Mouse (Mus musculus): ENCODE data around the gene Aktip. TPM values are rescaled to one million over a fixed set of nuclear protein-coding genes. Genes with fewer than 3 reads are reported as not detected.
A peak's percentile ranks its signal among the peaks of the same experiment; 100 is the strongest.

Gene Aktip
- polyA plus RNA-seq, 1 experiment from 2014 or later: 19.3 TPM

DNA sequence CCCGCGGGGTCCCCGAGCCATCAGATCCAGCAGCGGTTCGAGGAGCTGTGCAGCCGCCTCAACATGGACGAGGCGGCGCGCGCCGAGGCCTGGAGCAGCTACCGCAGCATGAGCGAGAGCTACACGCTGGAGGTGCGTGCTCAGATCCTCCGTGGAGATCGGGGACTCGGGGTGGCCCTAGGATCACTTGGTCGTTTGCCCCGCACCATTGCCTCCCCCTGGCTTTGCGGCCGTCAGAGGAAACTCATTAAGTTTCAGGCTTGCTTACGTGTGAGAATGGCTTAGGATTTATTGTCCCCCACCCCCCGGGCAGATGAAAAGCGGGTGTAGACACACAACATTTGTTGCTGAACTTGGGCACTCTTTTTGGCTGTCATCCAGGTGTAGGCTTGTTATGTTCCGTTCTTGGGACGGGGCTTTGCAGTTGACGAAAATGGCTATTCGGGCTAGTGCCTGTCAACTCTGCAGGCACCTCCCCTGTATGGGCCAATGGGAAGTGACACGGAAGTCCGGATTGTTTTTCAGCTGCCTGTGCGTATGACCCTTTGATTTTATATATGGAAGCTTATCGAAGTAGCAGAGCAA lies 129.4 kb downstream of the Aktip start:
- Histone ChIP-seq H3K9me3 (ENCODE audit: control insufficient read depth, low read length) (no peaks in the 10 kb centered on the region), H3K36me3 (ENCODE audit: control insufficient read depth, insufficient read depth, low read length) (no peaks in the 10 kb centered on the region), H3K9ac (ENCODE audit: low read depth, low read length) (peak overlapping the region; percentile 55), H3K27ac (ENCODE audit: low read depth, low read length) (peak overlapping the region; percentile 19), H3K4me2 (peak overlapping the region; percentile 78), H3K27me3 (replicated peaks; ENCODE audit: control insufficient read depth, insufficient read depth, low read length) (no peaks in the 10 kb centered on the region), H3K4me1 (replicated peaks; ENCODE audit: control insufficient read depth, insufficient read depth, low read length) (peaks cover 6% of the 10 kb centered on the region; the same call in 1 of the 2 replicates), H3K4me3 (ENCODE audit: low read depth, low read length) (peak overlapping the region; percentile 76)
- DNase-seq (ENCODE audit: low spot score) (peak; percentile 71), ATAC-seq (replicated peaks; ENCODE audit: low FRiP score) (peak; percentile 83)
- WGBS: under 1% methylated on average over 34 of the region's 34 CpGs

DNA sequence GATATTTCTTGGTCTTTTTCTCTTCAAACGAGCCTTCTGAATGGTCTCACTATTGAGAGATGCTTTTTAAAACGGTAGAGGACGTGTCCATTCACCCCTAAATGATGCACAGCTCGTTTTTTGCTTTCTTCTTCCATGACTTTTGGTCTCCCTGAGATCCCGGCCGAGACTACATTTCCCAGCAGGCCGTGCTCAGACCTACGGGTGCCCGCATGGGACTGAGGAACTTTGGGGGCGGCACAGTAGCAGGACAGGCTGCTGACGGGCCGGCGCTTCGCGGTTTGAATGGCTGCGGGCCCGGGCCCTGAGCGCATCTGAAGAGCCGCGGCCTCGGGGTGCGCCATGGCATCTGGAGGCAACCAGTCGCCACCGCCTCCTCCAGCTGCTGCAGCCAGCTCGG lies 129.9 kb downstream of the Aktip start, which contains the start of gene Rbl2:
TSS of gene Rbl2 (plus strand) at position 224 of the 400 bp plus-strand sequence.
- H3K27me3 ChIP-seq (replicated peaks; ENCODE audit: control insufficient read depth, insufficient read depth, low read length): no peaks in the 10 kb centered on the region
- peak within 1 kb of the TSS; percentile 55 for H3K9ac ChIP-seq (ENCODE audit: low read depth, low read length)
- peak within 1 kb of the TSS; percentile 78 for H3K4me2 ChIP-seq
- peak; percentile 96 for ATAC-seq (replicated peaks; ENCODE audit: low FRiP score)
- H3K4me3 ChIP-seq (ENCODE audit: low read depth, low read length): peak within 1 kb of the TSS; percentile 76
- DNase-seq (ENCODE audit: low spot score): peak; percentile 93
- H3K36me3 ChIP-seq (ENCODE audit: control insufficient read depth, insufficient read depth, low read length): no peaks in the 10 kb centered on the region
- no peaks in the 10 kb centered on the region for H3K9me3 ChIP-seq (ENCODE audit: control insufficient read depth, low read length)
- under 1% methylated on average over 24 of the region's 25 CpGs for WGBS
- peaks cover 6% of the 10 kb centered on the region; the same call in 1 of the 2 replicates for H3K4me1 ChIP-seq (replicated peaks; ENCODE audit: control insufficient read depth, insufficient read depth, low read length)
- H3K27ac ChIP-seq (ENCODE audit: low read depth, low read length): peak within 1 kb of the TSS; percentile 19

DNA sequence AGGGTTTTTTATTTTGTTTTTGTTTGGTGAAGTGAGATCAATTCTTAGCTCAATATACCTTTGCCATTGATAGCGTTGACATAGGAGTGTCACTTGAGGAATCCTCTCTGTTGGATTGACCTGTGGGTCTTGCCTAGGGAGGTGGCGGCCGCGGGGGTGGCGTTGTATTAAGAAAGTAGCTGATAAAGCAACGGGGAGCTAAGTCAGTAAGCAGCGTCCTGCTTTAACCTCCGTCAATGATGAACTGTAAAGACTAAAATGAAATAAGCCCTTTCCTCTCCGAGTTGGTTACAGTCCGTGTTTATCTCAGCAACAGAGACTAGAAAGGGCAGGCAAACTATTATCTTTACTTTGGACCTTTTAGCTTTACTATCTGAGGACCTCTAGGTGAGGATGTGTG lies 130.4 kb downstream of the Aktip start:
- H3K27ac ChIP-seq (ENCODE audit: low read depth, low read length): 0 out of 2 replicates have a peak overlapping the region, but pooled peaks have one; percentile 2
- peak overlapping the region; percentile 78 for H3K4me2 ChIP-seq
- H3K9me3 ChIP-seq (ENCODE audit: control insufficient read depth, low read length): no peaks in the 10 kb centered on the region
- H3K36me3 ChIP-seq (ENCODE audit: control insufficient read depth, insufficient read depth, low read length): no peaks in the 10 kb centered on the region
- no peak for DNase-seq (ENCODE audit: low spot score)
- ATAC-seq (replicated peaks; ENCODE audit: low FRiP score): peak; percentile 18; the same call in 1 of the 2 replicates
- H3K4me1 ChIP-seq (replicated peaks; ENCODE audit: control insufficient read depth, insufficient read depth, low read length): peaks cover 6% of the 10 kb centered on the region; the same call in 1 of the 2 replicates
- peak overlapping the region; percentile 76 for H3K4me3 ChIP-seq (ENCODE audit: low read depth, low read length)
- 5% methylated on average over 10 of the region's 10 CpGs for WGBS
- no peaks in the 10 kb centered on the region for H3K27me3 ChIP-seq (replicated peaks; ENCODE audit: control insufficient read depth, insufficient read depth, low read length)
- peak overlapping the region; percentile 55 for H3K9ac ChIP-seq (ENCODE audit: low read depth, low read length)

DNA sequence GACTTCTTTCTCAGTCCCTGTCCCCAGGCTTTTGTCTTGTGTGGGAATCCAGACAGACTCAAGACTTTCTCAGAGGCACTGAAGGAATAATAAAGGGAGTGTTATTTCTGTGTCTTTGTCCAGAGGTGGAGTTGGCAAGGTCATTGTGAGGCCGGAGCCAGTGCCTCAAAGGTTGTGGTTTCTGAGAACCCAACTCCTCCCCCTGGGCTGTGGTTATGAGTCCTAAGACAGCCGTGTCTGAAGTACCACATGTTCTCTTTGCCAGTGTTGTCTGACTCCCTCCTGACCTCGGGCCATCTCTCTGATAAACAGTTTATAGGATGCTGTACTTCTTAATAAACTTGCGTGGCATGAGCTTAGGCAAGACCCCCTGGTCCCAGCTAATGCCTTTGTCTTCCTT lies 134.6 kb downstream of the Aktip start:
- Histone ChIP-seq H3K4me1 (replicated peaks; ENCODE audit: control insufficient read depth, insufficient read depth, low read length) (peaks cover 4% of the 10 kb centered on the region; the same call in 1 of the 2 replicates), H3K36me3 (ENCODE audit: control insufficient read depth, insufficient read depth, low read length) (no peaks in the 10 kb centered on the region), H3K27ac (ENCODE audit: low read depth, low read length) (no peak overlapping the region), H3K4me2 (no peak overlapping the region), H3K9me3 (ENCODE audit: control insufficient read depth, low read length) (no peaks in the 10 kb centered on the region), H3K9ac (ENCODE audit: low read depth, low read length) (no peak overlapping the region), H3K4me3 (ENCODE audit: low read depth, low read length) (no peak overlapping the region), H3K27me3 (replicated peaks; ENCODE audit: control insufficient read depth, insufficient read depth, low read length) (no peaks in the 10 kb centered on the region)
- WGBS: 40% methylated on average over 4 of the region's 4 CpGs
- DNase-seq (ENCODE audit: low spot score) (no peak), ATAC-seq (replicated peaks; ENCODE audit: low FRiP score) (no peak)

Other genes starting within 250 kb of the Aktip start
- gene Rbl2, start 129.9 kb downstream of the Aktip start, polyA plus RNA-seq (2014; fragmentation: Nextera tagmentation; extraction: Ambion mirVana): 14.6 and 17.7 TPM in 2 replicates
- gene Rpgrip1l, start 113.3 kb upstream of the Aktip start, polyA plus RNA-seq (2014; fragmentation: Nextera tagmentation; extraction: Ambion mirVana): 6.5 and 6.8 TPM in 2 replicates
- gene Fto, start 113.5 kb upstream of the Aktip start, polyA plus RNA-seq (2014; fragmentation: Nextera tagmentation; extraction: Ambion mirVana): 56.1 and 57.7 TPM in 2 replicates

Measured in liver, embryonic 11.5 days (tissue).